Mouse (Mus musculus): ENCODE measurements around the gene Olfr937.

The Olfr937 gene

GRCm38 (mm10) chr9:39064851-39065250, at the start of gene Olfr937:
TSS of gene Olfr937 (minus strand) at chr9:39064951.
- no peak for DNase-seq (ENCODE audit: low spot score)

GRCm38 (mm10) chr9:39078787-39079186, 14.0 kb upstream of the Olfr937 start, which contains the start of gene Olfr938:
TSS of gene Olfr938 (minus strand) at chr9:39078887.
- no peak for DNase-seq (ENCODE audit: low spot score)

GRCm38 (mm10) chr9:39023277-39023676, 41.5 kb downstream of the Olfr937 start, which contains the start of gene Olfr146:
TSS of gene Olfr146 (minus strand) at chr9:39023377.
- no peak for DNase-seq (ENCODE audit: low spot score)
